Mouse (Mus musculus): Measurements from ENCODE around the gene Arhgef11.

DNA sequence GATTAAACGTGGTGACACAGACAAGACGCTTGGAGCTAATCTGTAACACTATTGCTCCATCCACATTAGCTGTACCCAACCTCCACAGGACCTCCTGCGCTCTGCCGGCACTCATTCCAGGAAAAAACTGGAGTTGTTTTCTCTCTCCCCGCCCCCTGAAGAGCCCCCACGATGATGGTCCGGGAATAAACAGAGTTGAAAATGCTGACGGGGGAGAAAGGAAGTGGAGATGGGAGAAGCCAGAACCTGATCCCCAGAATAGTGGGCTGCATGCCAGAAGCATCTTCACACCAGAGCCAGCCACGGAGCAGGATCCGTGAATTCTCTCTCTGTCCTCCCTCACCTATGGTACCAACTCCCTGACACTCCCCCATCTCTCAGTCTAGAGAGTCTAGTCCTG is 147.1 kb downstream of the Arhgef11 start:
- TF ChIP-seq CTCF (IDR thresholded peaks at IDR 0.05; ENCODE audit: extremely low read depth, insufficient read length, insufficient replicate concordance, low read depth, low read length) (no peak), POLR2A (IDR thresholded peaks at IDR 0.05; ENCODE audit: low read depth, low read length) (no peak)
